Mouse (Mus musculus): Measurements from ENCODE around the gene Slc35e4. TPM values are rescaled to one million over a fixed set of nuclear protein-coding genes. Genes with fewer than 3 reads are reported as not detected.

Slc35e4 gene
- polyA plus RNA-seq, 1 experiment: 20.7 TPM

DNA sequence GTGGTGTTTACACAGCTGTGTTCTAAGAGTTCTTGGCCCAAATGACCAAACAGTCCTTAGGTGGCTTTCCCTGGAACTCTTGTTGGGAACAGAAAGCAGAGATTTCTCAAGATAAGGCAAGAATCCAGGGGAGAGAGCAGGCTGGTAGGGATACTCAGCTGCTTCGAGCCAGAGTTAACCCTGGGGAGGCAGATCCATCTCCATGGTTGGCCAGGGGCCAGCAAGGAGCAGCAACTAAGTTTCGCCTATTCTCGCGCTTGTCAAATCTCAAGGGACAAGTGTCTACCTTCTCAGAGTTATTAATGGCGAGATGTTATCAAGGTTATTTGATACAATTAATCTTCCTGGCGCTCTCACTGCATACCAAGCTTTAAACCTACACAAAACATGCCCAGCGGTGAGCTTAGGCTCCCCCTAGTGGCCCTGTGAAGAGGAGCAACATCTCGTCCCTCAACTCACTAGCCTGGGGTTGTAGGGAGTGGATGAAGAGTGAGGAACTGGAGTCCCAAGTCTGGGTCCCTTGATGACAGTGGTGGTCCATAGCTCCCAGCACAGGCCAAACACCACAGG lies 6.9 kb upstream of the Slc35e4 start:
- H3K27ac ChIP-seq (ENCODE audit: insufficient read depth, low read length): no peak overlapping the region
- TF ChIP-seq CTCF (IDR thresholded peaks at IDR 0.05; ENCODE audit: extremely low read depth, insufficient read depth, low read length) (peak; percentile 92), POLR2A (IDR thresholded peaks at IDR 0.05; ENCODE audit: extremely low read depth, insufficient read depth, low read length) (no peak)
- H3K4me1 ChIP-seq (ENCODE audit: control insufficient read depth, insufficient read depth, low read length): no peaks in the 10 kb centered on the region
- H3K4me3 ChIP-seq (ENCODE audit: insufficient read depth, low read length): no peak overlapping the region

- no peak for TF ChIP-seq POLR2A (IDR thresholded peaks at IDR 0.05; ENCODE audit: extremely low read depth, insufficient read depth, low read length)
- no peak for TF ChIP-seq CTCF (IDR thresholded peaks at IDR 0.05; ENCODE audit: extremely low read depth, insufficient read depth, low read length)
- no peaks in the 10 kb centered on the region for H3K4me1 ChIP-seq (ENCODE audit: control insufficient read depth, insufficient read depth, low read length)
- H3K27ac ChIP-seq (ENCODE audit: insufficient read depth, low read length): no peak overlapping the region
- no peak overlapping the region for H3K4me3 ChIP-seq (ENCODE audit: insufficient read depth, low read length)
Measured at GRCm38 (mm10) chr11:3920476-3920875, 6.0 kb upstream of the Slc35e4 start.

DNA sequence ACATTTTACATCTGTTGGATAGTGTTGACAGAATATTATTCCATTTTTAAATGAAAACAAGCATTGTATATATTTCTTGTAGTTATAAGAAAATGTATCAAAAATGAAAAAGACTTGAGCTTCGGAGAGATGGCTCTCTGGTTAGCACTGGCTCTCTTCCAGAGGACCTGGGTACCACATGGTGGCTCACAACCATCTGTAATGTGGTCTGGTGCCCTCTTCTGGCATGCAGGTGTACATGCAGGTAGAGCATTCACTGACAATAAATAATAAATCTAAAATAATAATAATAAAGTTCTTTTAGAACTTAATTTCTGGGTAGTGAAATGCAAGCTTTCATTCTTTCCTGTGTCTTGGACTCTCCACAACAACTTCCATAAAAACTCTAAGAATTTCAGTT lies 4.3 kb upstream of the Slc35e4 start:
- TF ChIP-seq CTCF (IDR thresholded peaks at IDR 0.05; ENCODE audit: extremely low read depth, insufficient read depth, low read length): 0 out of 2 replicates have a peak, but pooled peaks have one; percentile 15
- no peak for TF ChIP-seq POLR2A (IDR thresholded peaks at IDR 0.05; ENCODE audit: extremely low read depth, insufficient read depth, low read length)
- no peak overlapping the region for H3K27ac ChIP-seq (ENCODE audit: insufficient read depth, low read length)
- H3K4me1 ChIP-seq (ENCODE audit: control insufficient read depth, insufficient read depth, low read length): no peaks in the 10 kb centered on the region
- H3K4me3 ChIP-seq (ENCODE audit: insufficient read depth, low read length): no peak overlapping the region

- peak overlapping the region; percentile 85 for H3K27ac ChIP-seq (ENCODE audit: insufficient read depth, low read length)
- H3K4me1 ChIP-seq (ENCODE audit: control insufficient read depth, insufficient read depth, low read length): peaks cover 18% of the 10 kb centered on the region
- peak overlapping the region; percentile 94 for H3K4me3 ChIP-seq (ENCODE audit: insufficient read depth, low read length)
- TF ChIP-seq POLR2A (IDR thresholded peaks at IDR 0.05; ENCODE audit: extremely low read depth, insufficient read depth, low read length): 0 out of 2 replicates have a peak, but pooled peaks have one; percentile 25
- TF ChIP-seq CTCF (IDR thresholded peaks at IDR 0.05; ENCODE audit: extremely low read depth, insufficient read depth, low read length): no peak
Measured at GRCm38 (mm10) chr11:3913316-3914108, 952 bp downstream of the Slc35e4 start.

- Histone ChIP-seq H3K27ac (ENCODE audit: insufficient read depth, low read length) (peak overlapping the region; percentile 85), H3K4me1 (ENCODE audit: control insufficient read depth, insufficient read depth, low read length) (peaks cover 19% of the 10 kb centered on the region), H3K4me3 (ENCODE audit: insufficient read depth, low read length) (peak overlapping the region; percentile 94)
- TF ChIP-seq POLR2A (IDR thresholded peaks at IDR 0.05; ENCODE audit: extremely low read depth, insufficient read depth, low read length): no peak
- TF ChIP-seq CTCF (IDR thresholded peaks at IDR 0.05; ENCODE audit: extremely low read depth, insufficient read depth, low read length): no peak
Measured at GRCm38 (mm10) chr11:3912875-3913271, 1.6 kb downstream of the Slc35e4 start.

GRCm38 (mm10) chr11:3912100-3912874 lies 2.2 kb downstream of the Slc35e4 start:
- H3K4me3 ChIP-seq (ENCODE audit: insufficient read depth, low read length): peak overlapping the region; percentile 94
- 0 out of 2 replicates have a peak overlapping the region, but pooled peaks have one; percentile 85 for H3K27ac ChIP-seq (ENCODE audit: insufficient read depth, low read length)
- TF ChIP-seq POLR2A (IDR thresholded peaks at IDR 0.05; ENCODE audit: extremely low read depth, insufficient read depth, low read length) (no peak), CTCF (IDR thresholded peaks at IDR 0.05; ENCODE audit: extremely low read depth, insufficient read depth, low read length) (no peak)
- peaks cover 19% of the 10 kb centered on the region for H3K4me1 ChIP-seq (ENCODE audit: control insufficient read depth, insufficient read depth, low read length)

- peak overlapping the region; percentile 94 for H3K4me3 ChIP-seq (ENCODE audit: insufficient read depth, low read length)
Measured at GRCm38 (mm10) chr11:3911440-3911839, 3.0 kb downstream of the Slc35e4 start.

DNA sequence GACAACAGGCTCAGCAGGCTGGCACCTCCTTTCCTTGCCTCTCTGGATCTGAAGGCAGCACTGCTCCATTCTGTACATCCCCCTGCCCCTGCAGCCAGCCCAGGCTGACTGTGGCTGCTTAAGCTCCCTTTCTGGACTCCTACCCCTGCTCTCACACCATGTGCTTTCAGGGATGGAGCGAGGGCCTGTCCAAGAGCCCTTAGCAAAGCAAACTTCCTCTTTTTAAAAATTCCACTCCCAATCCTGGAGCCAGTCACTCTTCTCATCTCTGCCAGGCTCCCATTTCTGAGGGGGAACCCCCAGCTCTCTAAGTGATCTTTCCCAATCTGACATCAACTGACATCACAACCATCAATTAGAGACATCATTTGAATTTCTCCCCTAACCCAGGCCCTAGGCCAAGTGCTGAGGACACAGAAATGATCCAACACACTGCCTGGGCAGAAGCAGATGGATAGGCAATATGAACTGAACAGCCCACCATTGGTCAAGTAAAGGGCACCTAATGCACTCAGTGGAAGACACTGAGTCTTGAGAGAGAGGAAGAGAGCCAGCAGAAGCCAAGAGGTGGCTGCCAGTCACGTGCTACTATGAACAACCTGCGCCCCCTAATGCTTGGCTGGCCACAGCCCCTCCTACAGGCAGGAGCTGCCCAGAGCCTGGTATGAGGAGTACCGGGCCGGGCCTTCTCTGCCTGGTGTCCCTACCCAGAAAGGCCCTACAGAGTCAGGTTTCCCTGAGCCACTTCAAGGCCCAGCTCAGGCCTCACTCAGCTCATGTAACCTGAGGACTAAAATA lies 3.8 kb downstream of the Slc35e4 start:
- H3K27ac ChIP-seq (ENCODE audit: insufficient read depth, low read length): 0 out of 2 replicates have a peak overlapping the region, but pooled peaks have one; percentile 29
- no peak for TF ChIP-seq POLR2A (IDR thresholded peaks at IDR 0.05; ENCODE audit: extremely low read depth, insufficient read depth, low read length)
- TF ChIP-seq CTCF (IDR thresholded peaks at IDR 0.05; ENCODE audit: extremely low read depth, insufficient read depth, low read length): no peak
- peaks cover 19% of the 10 kb centered on the region for H3K4me1 ChIP-seq (ENCODE audit: control insufficient read depth, insufficient read depth, low read length)
- H3K4me3 ChIP-seq (ENCODE audit: insufficient read depth, low read length): peak overlapping the region; percentile 94

More at GRCm38 (mm10) chr11:3911440-3911839, 3.0 kb downstream of the Slc35e4 start:
- 0 out of 2 replicates have a peak overlapping the region, but pooled peaks have one; percentile 29 for H3K27ac ChIP-seq (ENCODE audit: insufficient read depth, low read length)
- peaks cover 19% of the 10 kb centered on the region for H3K4me1 ChIP-seq (ENCODE audit: control insufficient read depth, insufficient read depth, low read length)

GRCm38 (mm10) chr11:3909236-3909635 lies 5.2 kb downstream of the Slc35e4 start:
- H3K27ac ChIP-seq (ENCODE audit: insufficient read depth, low read length): 0 out of 2 replicates have a peak overlapping the region, but pooled peaks have one; percentile 10
- H3K4me3 ChIP-seq (ENCODE audit: insufficient read depth, low read length): no peak overlapping the region
- H3K4me1 ChIP-seq (ENCODE audit: control insufficient read depth, insufficient read depth, low read length): peaks cover 19% of the 10 kb centered on the region
- TF ChIP-seq POLR2A (IDR thresholded peaks at IDR 0.05; ENCODE audit: extremely low read depth, insufficient read depth, low read length): no peak
- no peak for TF ChIP-seq CTCF (IDR thresholded peaks at IDR 0.05; ENCODE audit: extremely low read depth, insufficient read depth, low read length)

Measured in cortical plate, adult 2 months (tissue).